Mouse (Mus musculus): ENCODE results near the gene Rbfox1. TPM values are rescaled to one million over a fixed set of nuclear protein-coding genes. Genes with fewer than 3 reads are reported as not detected.

Rbfox1 gene
- total and polyA plus RNA-seq, 2 experiments, result 0.09 TPM; not detected in 1

- no peak overlapping the region for H3K27ac ChIP-seq (replicated peaks; ENCODE audit: insufficient read depth, low read depth, low read length)
- 9% methylated on average over 1 of the region's 1 CpGs for WGBS
These were observed 134.2 kb downstream of the Rbfox1 start for GRCm38 (mm10) chr16:6019361-6019760.

GRCm38 (mm10) chr16:6031280-6031679 is 146.1 kb downstream of the Rbfox1 start:
- Histone ChIP-seq H3K4me1 (ENCODE audit: control insufficient read depth, insufficient read depth, low read length) (no peaks in the 10 kb centered on the region), H3K9ac (ENCODE audit: low read depth, low read length) (no peak overlapping the region), H3K27ac (replicated peaks; ENCODE audit: insufficient read depth, low read depth, low read length) (no peak overlapping the region), H3K4me3 (ENCODE audit: insufficient read depth, low read depth, low read length) (no peak overlapping the region), H3K36me3 (ENCODE audit: control insufficient read depth, insufficient read depth, low read length) (no peaks in the 10 kb centered on the region), H3K79me2 (ENCODE audit: control insufficient read depth, insufficient read depth, low read length) (no peaks in the 10 kb centered on the region), H3K27me3 (ENCODE audit: control insufficient read depth, insufficient read depth, low read length) (no peaks in the 10 kb centered on the region)
- 58% methylated on average over 1 of the region's 1 CpGs for WGBS
- no peak for TF ChIP-seq POLR2A (IDR thresholded peaks at IDR 0.05; ENCODE audit: extremely low read depth, insufficient read depth, low read length)
- TF ChIP-seq CTCF (IDR thresholded peaks at IDR 0.05; ENCODE audit: low read depth, low read length), result no peak
- no peak for DNase-seq (ENCODE audit: extremely low read depth, low read depth, low spot score)

More at GRCm38 (mm10) chr16:6019361-6019760, 134.2 kb downstream of the Rbfox1 start:
- TF ChIP-seq POLR2A (IDR thresholded peaks at IDR 0.05; ENCODE audit: extremely low read depth, insufficient read depth, low read length), result no peak
- TF ChIP-seq CTCF (IDR thresholded peaks at IDR 0.05; ENCODE audit: low read depth, low read length), result no peak
- H3K27me3 ChIP-seq (ENCODE audit: control insufficient read depth, insufficient read depth, low read length), result no peaks in the 10 kb centered on the region; the same call in 1 of the 2 replicates
- H3K79me2 ChIP-seq (ENCODE audit: control insufficient read depth, insufficient read depth, low read length), result no peaks in the 10 kb centered on the region
- H3K36me3 ChIP-seq (ENCODE audit: control insufficient read depth, insufficient read depth, low read length), result no peaks in the 10 kb centered on the region
- no peak overlapping the region for H3K4me3 ChIP-seq (ENCODE audit: insufficient read depth, low read depth, low read length)
- DNase-seq (ENCODE audit: extremely low read depth, low read depth, low spot score), result no peak
- H3K9ac ChIP-seq (ENCODE audit: low read depth, low read length), result no peak overlapping the region
- H3K4me1 ChIP-seq (ENCODE audit: control insufficient read depth, insufficient read depth, low read length), result no peaks in the 10 kb centered on the region

- WGBS, result 81% methylated on average over 7 of the region's 7 CpGs
- no peaks in the 10 kb centered on the region for H3K27me3 ChIP-seq (ENCODE audit: control insufficient read depth, insufficient read depth, low read length)
- H3K4me1 ChIP-seq (ENCODE audit: control insufficient read depth, insufficient read depth, low read length), result no peaks in the 10 kb centered on the region
- H3K9ac ChIP-seq (ENCODE audit: low read depth, low read length), result no peak overlapping the region
- H3K36me3 ChIP-seq (ENCODE audit: control insufficient read depth, insufficient read depth, low read length), result no peaks in the 10 kb centered on the region
- H3K4me3 ChIP-seq (ENCODE audit: insufficient read depth, low read depth, low read length), result no peak overlapping the region
- DNase-seq (ENCODE audit: extremely low read depth, low read depth, low spot score), result no peak
- no peak overlapping the region for H3K27ac ChIP-seq (replicated peaks; ENCODE audit: insufficient read depth, low read depth, low read length)
- TF ChIP-seq CTCF (IDR thresholded peaks at IDR 0.05; ENCODE audit: low read depth, low read length) (no peak), POLR2A (IDR thresholded peaks at IDR 0.05; ENCODE audit: extremely low read depth, insufficient read depth, low read length) (no peak)
- H3K79me2 ChIP-seq (ENCODE audit: control insufficient read depth, insufficient read depth, low read length), result no peaks in the 10 kb centered on the region
These were observed 147.4 kb downstream of the Rbfox1 start for GRCm38 (mm10) chr16:6032563-6032962.

- 83% methylated on average over 3 of the region's 3 CpGs for WGBS
- Histone ChIP-seq H3K27ac (replicated peaks; ENCODE audit: insufficient read depth, low read depth, low read length) (no peak overlapping the region), H3K4me1 (ENCODE audit: control insufficient read depth, insufficient read depth, low read length) (no peaks in the 10 kb centered on the region), H3K79me2 (ENCODE audit: control insufficient read depth, insufficient read depth, low read length) (no peaks in the 10 kb centered on the region), H3K9ac (ENCODE audit: low read depth, low read length) (no peak overlapping the region), H3K27me3 (ENCODE audit: control insufficient read depth, insufficient read depth, low read length) (no peaks in the 10 kb centered on the region), H3K36me3 (ENCODE audit: control insufficient read depth, insufficient read depth, low read length) (no peaks in the 10 kb centered on the region), H3K4me3 (ENCODE audit: insufficient read depth, low read depth, low read length) (no peak overlapping the region)
- TF ChIP-seq POLR2A (IDR thresholded peaks at IDR 0.05; ENCODE audit: extremely low read depth, insufficient read depth, low read length) (no peak), CTCF (IDR thresholded peaks at IDR 0.05; ENCODE audit: low read depth, low read length) (no peak)
- DNase-seq (ENCODE audit: extremely low read depth, low read depth, low spot score), result no peak
These were observed 149.7 kb downstream of the Rbfox1 start for GRCm38 (mm10) chr16:6034876-6035275.

GRCm38 (mm10) chr16:6037009-6037408 is 151.9 kb downstream of the Rbfox1 start:
- no peaks in the 10 kb centered on the region for H3K36me3 ChIP-seq (ENCODE audit: control insufficient read depth, insufficient read depth, low read length)
- no peak overlapping the region for H3K27ac ChIP-seq (replicated peaks; ENCODE audit: insufficient read depth, low read depth, low read length)
- no peak overlapping the region for H3K4me3 ChIP-seq (ENCODE audit: insufficient read depth, low read depth, low read length)
- TF ChIP-seq CTCF (IDR thresholded peaks at IDR 0.05; ENCODE audit: low read depth, low read length) (no peak), POLR2A (IDR thresholded peaks at IDR 0.05; ENCODE audit: extremely low read depth, insufficient read depth, low read length) (no peak)
- WGBS, result 71% methylated on average over 7 of the region's 7 CpGs
- no peaks in the 10 kb centered on the region for H3K27me3 ChIP-seq (ENCODE audit: control insufficient read depth, insufficient read depth, low read length)
- no peak for DNase-seq (ENCODE audit: extremely low read depth, low read depth, low spot score)
- no peaks in the 10 kb centered on the region for H3K79me2 ChIP-seq (ENCODE audit: control insufficient read depth, insufficient read depth, low read length)
- H3K9ac ChIP-seq (ENCODE audit: low read depth, low read length), result no peak overlapping the region
- H3K4me1 ChIP-seq (ENCODE audit: control insufficient read depth, insufficient read depth, low read length), result no peaks in the 10 kb centered on the region

GRCm38 (mm10) chr16:6042766-6043165 is 157.6 kb downstream of the Rbfox1 start:
- WGBS, result 81% methylated on average over 3 of the region's 3 CpGs
- DNase-seq (ENCODE audit: extremely low read depth, low read depth, low spot score), result no peak
- TF ChIP-seq POLR2A (IDR thresholded peaks at IDR 0.05; ENCODE audit: extremely low read depth, insufficient read depth, low read length) (no peak), CTCF (IDR thresholded peaks at IDR 0.05; ENCODE audit: low read depth, low read length) (no peak)

More at GRCm38 (mm10) chr16:6042766-6043165, 157.6 kb downstream of the Rbfox1 start:
- Histone ChIP-seq H3K27me3 (ENCODE audit: control insufficient read depth, insufficient read depth, low read length) (no peaks in the 10 kb centered on the region), H3K36me3 (ENCODE audit: control insufficient read depth, insufficient read depth, low read length) (no peaks in the 10 kb centered on the region), H3K4me1 (ENCODE audit: control insufficient read depth, insufficient read depth, low read length) (no peaks in the 10 kb centered on the region), H3K9ac (ENCODE audit: low read depth, low read length) (no peak overlapping the region), H3K79me2 (ENCODE audit: control insufficient read depth, insufficient read depth, low read length) (no peaks in the 10 kb centered on the region), H3K27ac (replicated peaks; ENCODE audit: insufficient read depth, low read depth, low read length) (no peak overlapping the region), H3K4me3 (ENCODE audit: insufficient read depth, low read depth, low read length) (no peak overlapping the region)
